Mouse (Mus musculus): ENCODE results near the gene Utp15.

Gene Utp15

GRCm38 (mm10) chr13:98245386-98245785 is 17.5 kb downstream of the Utp15 start:
- DNase-seq, result no peak

GRCm38 (mm10) chr13:98244571-98245350 is 18.1 kb downstream of the Utp15 start:
- DNase-seq, result no peak

DNA sequence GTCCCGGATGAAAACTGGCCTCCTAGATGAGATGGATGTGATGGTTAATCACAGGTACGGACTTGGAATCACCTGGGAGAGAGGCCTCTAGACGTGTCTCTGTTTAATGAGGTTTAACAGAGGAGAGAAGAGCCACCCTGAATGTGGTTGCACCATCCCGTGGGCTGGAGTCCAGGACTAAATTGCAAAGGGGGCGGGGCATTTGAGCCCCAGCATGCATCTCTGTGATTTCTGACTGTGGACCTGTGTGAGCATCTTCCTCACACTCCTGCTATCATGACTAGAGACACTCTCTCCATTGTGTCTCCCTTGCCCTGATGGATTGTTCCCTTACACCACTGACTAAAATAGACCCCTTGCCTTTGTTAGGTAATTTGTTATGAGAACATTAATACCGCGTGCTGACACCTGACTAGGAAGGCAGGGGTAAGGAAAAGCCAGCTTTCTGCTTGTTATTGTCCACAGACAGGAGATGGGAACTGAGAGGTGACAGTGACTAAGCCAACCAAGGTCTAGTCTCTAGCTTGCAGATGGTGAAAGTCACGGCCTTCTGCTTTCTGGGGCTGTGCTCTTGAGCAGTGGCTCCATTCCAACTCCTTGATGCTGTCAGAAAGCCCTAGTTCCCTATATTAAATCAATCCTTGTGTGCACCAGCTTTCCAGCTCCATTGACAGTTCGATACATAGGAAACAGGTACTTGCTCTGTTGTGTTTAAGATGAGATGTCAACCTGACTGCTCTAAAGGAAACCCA is 21.1 kb downstream of the Utp15 start:
- no peak for DNase-seq

GRCm38 (mm10) chr13:98239978-98240641 is 22.7 kb downstream of the Utp15 start:
- DNase-seq, result peak; percentile 54

- no peak for DNase-seq
Observed at GRCm38 (mm10) chr13:98235451-98235850, 27.4 kb downstream of the Utp15 start.

- no peak for DNase-seq
Observed at GRCm38 (mm10) chr13:98230511-98230910, 32.3 kb downstream of the Utp15 start.

DNA sequence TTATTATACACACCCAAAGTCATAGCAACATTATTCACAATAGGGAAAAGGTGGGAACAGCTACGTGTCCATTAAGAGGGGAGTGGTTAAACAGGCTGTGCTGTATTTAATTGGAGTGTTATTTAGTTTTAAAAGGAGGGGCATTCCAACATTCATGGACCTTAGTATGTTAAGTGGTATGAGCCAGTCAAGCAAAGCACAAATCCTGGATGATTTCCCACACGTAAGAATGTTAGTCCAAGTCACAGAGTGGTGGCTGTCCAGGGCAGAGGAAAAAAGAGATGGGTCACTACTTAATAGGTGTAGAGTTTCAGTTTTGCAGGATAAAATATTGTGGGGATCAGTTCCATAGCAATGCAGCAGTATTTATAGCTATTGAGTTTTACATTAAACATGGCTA is 36.6 kb downstream of the Utp15 start:
- DNase-seq, result no peak

GRCm38 (mm10) chr13:98222848-98223247 is 40.0 kb downstream of the Utp15 start:
- peak; percentile 28 for DNase-seq

GRCm38 (mm10) chr13:98210137-98210536 is 52.7 kb downstream of the Utp15 start:
- DNase-seq, result no peak

DNA sequence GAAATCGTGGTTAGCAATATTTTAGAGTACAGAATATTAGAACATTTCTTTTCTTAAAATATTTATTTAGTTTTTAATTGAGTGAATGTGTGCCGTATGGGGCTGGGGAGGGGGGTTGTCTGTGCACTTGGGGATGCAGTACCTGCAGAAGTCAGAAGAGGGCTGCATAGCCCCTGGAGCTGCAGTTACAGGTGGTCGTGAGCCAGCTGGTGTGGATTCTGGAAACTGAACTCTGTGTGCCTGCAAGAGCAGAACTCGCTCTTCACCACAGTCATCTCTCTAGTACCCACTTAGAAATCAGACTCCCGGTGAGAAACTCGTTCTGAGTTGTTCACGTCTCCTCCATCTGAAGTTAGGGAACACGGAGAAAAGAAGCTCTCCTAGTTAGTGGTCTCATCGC is 54.0 kb downstream of the Utp15 start:
- no peak for DNase-seq

DNA sequence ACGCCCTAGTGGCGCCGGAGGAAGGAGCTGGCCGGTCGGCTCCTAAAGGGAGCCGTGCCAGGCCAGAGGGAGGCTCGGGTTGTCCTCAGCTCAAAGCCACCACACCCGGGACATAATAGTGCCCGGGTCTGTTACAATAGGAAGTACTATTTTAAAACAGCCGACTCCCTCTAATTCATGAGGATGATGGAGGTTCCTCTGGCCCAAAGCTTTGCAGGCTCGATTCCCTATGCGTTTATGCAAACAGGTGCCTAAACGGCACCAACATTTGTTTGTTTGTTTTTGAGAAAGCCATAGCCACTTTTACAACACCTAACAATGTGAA is 56.3 kb downstream of the Utp15 start:
- no peak for DNase-seq

DNA sequence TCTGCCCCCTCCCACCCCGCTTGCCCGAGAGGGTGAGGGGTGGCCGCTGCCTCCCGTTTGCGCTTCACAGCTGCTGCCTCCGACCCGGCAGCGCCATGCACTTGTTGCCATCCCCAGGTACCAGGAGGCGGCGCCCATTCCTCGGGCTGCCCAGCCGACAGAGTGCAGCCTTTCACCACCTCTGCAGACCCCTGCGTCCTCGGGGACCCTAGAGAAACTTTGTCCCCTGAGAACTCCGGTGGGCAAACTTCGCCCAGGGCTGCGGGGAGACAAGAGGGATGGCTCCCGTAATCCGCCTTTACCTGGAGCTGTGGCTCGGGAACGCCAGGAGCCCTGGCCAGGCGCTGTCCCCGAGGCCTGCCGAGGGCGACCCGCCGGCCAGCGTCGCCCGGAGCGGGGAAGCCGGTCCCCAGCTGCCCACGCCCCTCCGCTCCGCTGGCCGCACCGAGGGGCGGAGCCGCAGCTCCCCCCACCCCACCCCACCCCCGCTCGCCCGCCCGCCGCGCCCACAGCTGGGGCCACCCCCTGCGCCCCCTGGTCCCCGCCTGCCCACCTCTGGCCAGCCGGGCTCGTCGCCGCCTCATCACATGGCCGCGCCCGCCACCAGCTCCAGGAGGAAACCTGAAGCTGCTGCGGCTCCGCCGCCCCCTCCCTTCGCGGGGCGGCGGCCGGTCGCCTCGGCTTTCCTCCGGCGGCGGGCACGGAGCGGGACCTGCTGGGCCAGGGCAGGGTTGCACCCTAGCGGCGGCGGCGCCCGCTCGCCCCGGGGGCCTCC is 56.9 kb downstream of the Utp15 start, which contains the start of gene Arhgef28:
TSS of gene Arhgef28 (minus strand) at position 669 of the 775 bp plus-strand sequence.
- DNase-seq, result peak; percentile 65

DNA sequence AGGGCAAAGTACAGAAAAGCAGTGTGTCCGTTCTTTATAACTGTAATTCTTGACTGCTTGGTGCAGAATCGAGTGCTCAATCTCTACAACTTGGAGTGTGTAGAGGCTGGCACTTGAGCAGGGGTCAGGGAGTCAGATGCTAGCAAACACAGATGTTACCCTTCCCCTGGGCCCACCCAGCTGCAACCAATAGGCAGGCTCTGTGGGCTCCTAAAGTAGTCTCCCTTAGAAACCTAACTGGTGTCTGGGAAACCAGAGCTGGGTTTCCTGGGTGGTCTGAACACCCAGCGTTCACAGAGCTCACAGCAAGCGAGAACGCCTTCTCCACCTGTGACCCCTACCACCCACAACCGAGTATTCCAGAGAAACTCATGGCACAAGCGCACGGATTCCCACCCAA is 57.7 kb downstream of the Utp15 start:
- DNase-seq, result no peak

DNA sequence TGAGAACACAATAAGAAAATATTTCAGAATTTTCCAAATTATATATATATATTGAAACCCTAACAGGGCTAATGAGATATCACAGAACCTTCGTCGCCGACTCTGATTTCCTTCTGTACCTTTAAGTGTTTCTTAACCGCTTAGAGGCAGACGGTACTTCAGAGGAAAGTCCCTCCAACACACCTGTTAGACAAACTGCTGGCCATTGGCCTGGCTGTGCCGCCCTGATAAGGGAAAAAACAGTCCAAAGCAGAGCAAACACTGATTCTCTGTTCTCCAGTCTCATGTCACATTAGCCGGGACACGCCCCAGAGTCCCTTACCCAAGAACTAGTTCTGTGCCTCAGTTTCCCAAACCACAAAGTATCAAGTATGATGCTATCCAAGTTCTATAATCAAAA is 58.5 kb downstream of the Utp15 start:
- no peak for DNase-seq

DNA sequence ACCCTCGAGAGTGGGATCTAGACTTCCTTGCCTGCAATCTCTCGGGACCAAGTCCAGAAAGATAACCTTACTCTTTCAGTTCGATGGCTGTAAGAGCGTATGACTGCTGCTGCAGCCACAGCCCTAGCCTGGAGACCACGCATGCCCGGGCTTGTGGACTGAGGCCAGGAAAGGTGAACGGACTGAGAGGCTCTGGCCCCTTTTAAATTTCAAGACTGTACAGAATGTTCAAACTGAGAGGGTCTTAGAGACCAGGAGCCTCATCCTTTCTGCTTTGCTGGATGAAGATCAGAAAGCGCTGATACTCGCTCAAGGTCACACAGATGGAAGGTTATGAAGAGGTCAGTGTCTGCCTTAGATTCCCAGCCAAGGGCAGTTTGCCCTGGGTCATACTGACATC is 61.4 kb downstream of the Utp15 start:
- DNase-seq, result no peak
